Mouse (Mus musculus) kidney, postnatal 10 days (tissue): ENCODE measurements around the gene Tmem259.

Source experiments
- DNase-seq: peaks from one replicate; pipeline ENCODE4 v3.0.0; 2021; ENCODE audit warnings: mixed read lengths

The Tmem259 gene

GRCm38 (mm10) chr10:79933145-79933679 is 50.9 kb downstream of the Tmem259 start:
- DNase-seq: peak; percentile 69

GRCm38 (mm10) chr10:79932736-79933135 is 51.4 kb downstream of the Tmem259 start:
- peak; percentile 88 for DNase-seq

GRCm38 (mm10) chr10:79931797-79932196 is 52.3 kb downstream of the Tmem259 start:
- DNase-seq: no peak

GRCm38 (mm10) chr10:79930826-79931186 is 53.3 kb downstream of the Tmem259 start:
- no peak for DNase-seq

GRCm38 (mm10) chr10:79929967-79930825 is 53.9 kb downstream of the Tmem259 start:
- no peak for DNase-seq

GRCm38 (mm10) chr10:79928907-79929701 is 55.0 kb downstream of the Tmem259 start:
- DNase-seq: peak; percentile 59

- DNase-seq: peak; percentile 73
Measured at GRCm38 (mm10) chr10:79928030-79928694, 56.0 kb downstream of the Tmem259 start.

- DNase-seq: peak; percentile 81
Measured at GRCm38 (mm10) chr10:79927324-79928029, 56.7 kb downstream of the Tmem259 start.

GRCm38 (mm10) chr10:79926491-79927323 is 57.4 kb downstream of the Tmem259 start, which contains the start of gene Arid3a:
TSS of gene Arid3a (plus strand) at chr10:79927043.
- DNase-seq: peak; percentile 94

- DNase-seq: peak; percentile 35
Measured at GRCm38 (mm10) chr10:79925785-79926490, 58.2 kb downstream of the Tmem259 start.

GRCm38 (mm10) chr10:79924998-79925784 is 58.9 kb downstream of the Tmem259 start:
- DNase-seq: peak; percentile 96
